Mouse (Mus musculus): ENCODE measurements at regions not wholly inside any gene's neighbourhood (a gene's known extent, or its start where the extent isn't known, plus 50 kb on each side); places are given as distances from the start of the nearest gene placed in this dataset.
A peak's percentile ranks its signal among the peaks of the same experiment; 100 is the strongest.

GRCm38 (mm10) chr19:28205691-28206090 is 194.7 kb upstream of the Rfx3 start:
- intact Hi-C loops (cut with DNase I), result no loop called here
- no peak for DNase-seq (ENCODE audit: low spot score in 2 of 2)

GRCm38 (mm10) chr19:28203719-28204118 is 192.8 kb upstream of the Rfx3 start:
- intact Hi-C loops (cut with DNase I), result no loop called here
- DNase-seq (ENCODE audit: low spot score in 2 of 2), result no peak

GRCm38 (mm10) chr19:28199385-28199784 is 188.4 kb upstream of the Rfx3 start:
- intact Hi-C loops (cut with DNase I), result no loop called here
- DNase-seq (ENCODE audit: low spot score in 2 of 2), result no peak

GRCm38 (mm10) chr19:28196881-28197280 is 185.9 kb upstream of the Rfx3 start:
- DNase-seq (ENCODE audit: low spot score in 2 of 2), result no peak
- intact Hi-C loops (cut with DNase I), result no loop called here

GRCm38 (mm10) chr19:28192248-28192647 is 181.3 kb upstream of the Rfx3 start:
- intact Hi-C loops (cut with DNase I), result no loop called here
- DNase-seq (ENCODE audit: low spot score in 2 of 2), result no peak

- intact Hi-C loops (cut with DNase I), result no loop called here
- no peak for DNase-seq (ENCODE audit: low spot score in 2 of 2)
Measured at GRCm38 (mm10) chr19:28191428-28192116, 180.6 kb upstream of the Rfx3 start.

- no peak for DNase-seq (ENCODE audit: low spot score in 2 of 2)
- intact Hi-C loops (cut with DNase I), result no loop called here
Measured at GRCm38 (mm10) chr19:28190250-28190649, 179.3 kb upstream of the Rfx3 start.

- no peak for DNase-seq (ENCODE audit: low spot score in 2 of 2)
- intact Hi-C loops (cut with DNase I), result no loop called here
Measured at GRCm38 (mm10) chr19:28188363-28188762, 177.4 kb upstream of the Rfx3 start.

- intact Hi-C loops (cut with DNase I), result no loop called here
- DNase-seq (ENCODE audit: low spot score in 2 of 2), result no peak
Measured at GRCm38 (mm10) chr19:28182411-28183182, 171.6 kb upstream of the Rfx3 start.

GRCm38 (mm10) chr19:28181171-28181570 is 170.2 kb upstream of the Rfx3 start:
- no peak for DNase-seq (ENCODE audit: low spot score in 2 of 2)
- intact Hi-C loops (cut with DNase I), result no loop called here

GRCm38 (mm10) chr19:28178114-28178513 is 167.1 kb upstream of the Rfx3 start:
- intact Hi-C loops (cut with DNase I), result no loop called here
- DNase-seq (ENCODE audit: low spot score in 2 of 2), result no peak

- intact Hi-C loops (cut with DNase I), result no loop called here
- DNase-seq (ENCODE audit: low spot score in 2 of 2), result no peak
Measured at GRCm38 (mm10) chr19:28176821-28177220, 165.9 kb upstream of the Rfx3 start.

- intact Hi-C loops (cut with DNase I), result no loop called here
- no peak for DNase-seq (ENCODE audit: low spot score in 2 of 2)
Measured at GRCm38 (mm10) chr19:28171836-28172534, 161.0 kb upstream of the Rfx3 start.

- DNase-seq (ENCODE audit: low spot score in 2 of 2), result no peak
- intact Hi-C loops (cut with DNase I), result loop anchor here (10.0 kb wide), 3 partner anchors 457 to 703 kb away; no protein-coding TSS in a partner anchor
Measured at GRCm38 (mm10) chr19:28167451-28168165, 156.6 kb upstream of the Rfx3 start.

- no peak for DNase-seq (ENCODE audit: low spot score in 2 of 2)
- intact Hi-C loops (cut with DNase I), result loop anchor here (1.0 to 10.0 kb wide), 4 partner anchors 458 to 702 kb away; no protein-coding TSS in a partner anchor
Measured at GRCm38 (mm10) chr19:28166626-28167025, 155.7 kb upstream of the Rfx3 start.

GRCm38 (mm10) chr19:28165901-28166361 is 155.0 kb upstream of the Rfx3 start:
- intact Hi-C loops (cut with DNase I), result loop anchor here (1.0 to 10.0 kb wide), 4 partner anchors 459 to 701 kb away; no protein-coding TSS in a partner anchor
- DNase-seq (ENCODE audit: low spot score in 2 of 2), result peak; percentile 57 to 72

- intact Hi-C loops (cut with DNase I), result loop anchor here (10.0 kb wide), 3 partner anchors 462 to 698 kb away; no protein-coding TSS in a partner anchor
- DNase-seq (ENCODE audit: low spot score in 2 of 2), result no peak
Measured at GRCm38 (mm10) chr19:28163195-28163594, 152.2 kb upstream of the Rfx3 start.

GRCm38 (mm10) chr19:28160582-28160981 is 149.6 kb upstream of the Rfx3 start:
- DNase-seq (ENCODE audit: low spot score in 2 of 2), result no peak
- intact Hi-C loops (cut with DNase I), result loop anchor here (10.0 kb wide), 3 partner anchors 464 to 696 kb away; no protein-coding TSS in a partner anchor

- intact Hi-C loops (cut with DNase I), result no loop called here
Measured at GRCm38 (mm10) chr19:28157196-28157595, 146.2 kb upstream of the Rfx3 start.

More at GRCm38 (mm10) chr19:28157196-28157595, 146.2 kb upstream of the Rfx3 start:
- no peak for DNase-seq (ENCODE audit: low spot score in 2 of 2)
